Mouse (Mus musculus) embryonic facial prominence, embryonic 14.5 days (tissue): ENCODE measurements around the gene Rnasel. TPM values are rescaled to one million over a fixed set of nuclear protein-coding genes. Genes with fewer than 3 reads are reported as not detected.

ENCODE experiments used
- ATAC-seq: fragments of 200-750 bp; cut with Nextera tagmentation; 2 replicates; pipeline ENCODE4 v1.8.0; 2017; ENCODE audit warnings: low read depth, moderate number of reproducible peaks, moderate TSS enrichment
- DNase-seq: peaks from one replicate; pipeline ENCODE4 v3.0.0-alpha.2; 2015; ENCODE audit warnings: low spot score
- H3K27ac ChIP-seq: fragments of 300-500 bp; sonication (generic); replicated peaks from 2 replicates; pipeline ENCODE4 v1.5.1; 2014; ENCODE audit warnings: low read depth, mild to moderate bottlenecking, low read length, moderate library complexity
- H3K27me3 ChIP-seq: fragments of 300-500 bp; sonication (generic); replicated peaks from 2 replicates; pipeline ENCODE4 v1.6.1; 2014; ENCODE audit warnings: low read length; ENCODE audit not compliant: control insufficient read depth, insufficient read depth
- H3K36me3 ChIP-seq: fragments of 300-500 bp; sonication (generic); 2 replicates; pipeline ENCODE4 v1.6.1; 2014; ENCODE audit warnings: low read length, mixed read lengths; ENCODE audit not compliant: control insufficient read depth, insufficient read depth
- H3K4me1 ChIP-seq: fragments of 300-500 bp; sonication (generic); 2 replicates; pipeline ENCODE4 v1.6.1; 2014; ENCODE audit warnings: antibody characterized with exemption, low read length; ENCODE audit not compliant: control insufficient read depth, insufficient read depth
- H3K4me2 ChIP-seq: fragments of 300-500 bp; sonication (generic); 2 replicates; pipeline ENCODE4 v1.6.1; 2014; ENCODE audit warnings: low read depth, mild to moderate bottlenecking, low read length, moderate library complexity, mixed read lengths
- H3K4me3 ChIP-seq: fragments of 300-500 bp; sonication (generic); 2 replicates; pipeline ENCODE4 v1.5.1; 2014; ENCODE audit warnings: low read depth, mild to moderate bottlenecking, low read length
- H3K9ac ChIP-seq: fragments of 300-500 bp; sonication (generic); 2 replicates; pipeline ENCODE4 v1.6.1; 2014; ENCODE audit warnings: low read depth, mild to moderate bottlenecking, low read length, moderate library complexity, mixed read lengths
- H3K9me3 ChIP-seq: fragments of 300-500 bp; sonication (generic); 2 replicates; pipeline ENCODE4 v1.6.1; 2016; ENCODE audit warnings: low read length; ENCODE audit not compliant: control insufficient read depth
- WGBS: fragments of 180-500 bp; shearing (Covaris S2); extraction: QIAGEN DNeasy Blood & Tissue Kit; methylation state at CpG from one replicate; pipeline ENCODE4 v1.1.7; 2014; 5-methylcytosine and 5-hydroxymethylcytosine counted together
- polyA plus RNA-seq: library from polyadenylated mRNA; unstranded; fragments of >200 nt; fragmentation: Nextera tagmentation; extraction: Ambion mirVana; gene quantifications from 2 replicates; pipeline ENCODE4 v1.2.1, GENCODE M21; 2014

Rnasel gene
- polyA plus RNA-seq, 1 experiment from 2014 or later = 13.1 TPM

GRCm38 (mm10) chr1:153708626-153709025, 40.6 kb upstream of the Rnasel start:
- Histone ChIP-seq H3K9ac (no peak overlapping the region), H3K4me3 (no peak overlapping the region), H3K9me3 (no peaks in the 10 kb centered on the region), H3K27me3 (no peaks in the 10 kb centered on the region), H3K4me1 (peaks cover 14% of the 10 kb centered on the region), H3K4me2 (no peak overlapping the region), H3K27ac (no peak overlapping the region), H3K36me3 (no peaks in the 10 kb centered on the region)
- DNase-seq (no peak), ATAC-seq (no peak)
- 79% methylated on average over 5 of the region's 5 CpGs for WGBS

- WGBS = 48% methylated on average over 5 of the region's 5 CpGs
- Histone ChIP-seq H3K36me3 (no peaks in the 10 kb centered on the region), H3K4me2 (no peak overlapping the region), H3K27ac (no peak overlapping the region), H3K4me1 (peaks cover 6% of the 10 kb centered on the region; the same call in 1 of the 2 replicates), H3K9ac (no peak overlapping the region), H3K4me3 (no peak overlapping the region), H3K27me3 (no peaks in the 10 kb centered on the region), H3K9me3 (no peaks in the 10 kb centered on the region)
- ATAC-seq (no peak), DNase-seq (no peak)
Measured at GRCm38 (mm10) chr1:153709451-153709850, 39.8 kb upstream of the Rnasel start.

GRCm38 (mm10) chr1:153711544-153712262, 37.5 kb upstream of the Rnasel start:
- DNase-seq (peak; percentile 71), ATAC-seq (no peak; the same call in 1 of the 2 replicates)
- Histone ChIP-seq H3K4me1 (no peaks in the 10 kb centered on the region), H3K27me3 (no peaks in the 10 kb centered on the region), H3K9ac (no peak overlapping the region), H3K4me2 (no peak overlapping the region), H3K4me3 (no peak overlapping the region), H3K9me3 (no peaks in the 10 kb centered on the region), H3K27ac (peak overlapping the region; percentile 40), H3K36me3 (no peaks in the 10 kb centered on the region)
- 63% methylated on average over 3 of the region's 3 CpGs for WGBS

GRCm38 (mm10) chr1:153712633-153713032, 36.6 kb upstream of the Rnasel start:
- H3K4me2 ChIP-seq = no peak overlapping the region
- H3K9ac ChIP-seq = no peak overlapping the region
- no peak overlapping the region for H3K27ac ChIP-seq
- ATAC-seq = no peak
- no peak overlapping the region for H3K4me3 ChIP-seq
- DNase-seq = no peak
- no peaks in the 10 kb centered on the region for H3K4me1 ChIP-seq
- H3K36me3 ChIP-seq = no peaks in the 10 kb centered on the region
- no peaks in the 10 kb centered on the region for H3K9me3 ChIP-seq
- 91% methylated on average over 2 of the region's 2 CpGs for WGBS
- H3K27me3 ChIP-seq = no peaks in the 10 kb centered on the region

- Histone ChIP-seq H3K36me3 (no peaks in the 10 kb centered on the region), H3K4me3 (no peak overlapping the region), H3K9me3 (no peaks in the 10 kb centered on the region), H3K4me2 (no peak overlapping the region), H3K4me1 (no peaks in the 10 kb centered on the region), H3K27ac (no peak overlapping the region), H3K9ac (no peak overlapping the region), H3K27me3 (no peaks in the 10 kb centered on the region)
- 100% methylated on average over 1 of the region's 1 CpGs for WGBS
- no peak for DNase-seq
- no peak for ATAC-seq
Measured at GRCm38 (mm10) chr1:153717990-153718389, 31.2 kb upstream of the Rnasel start.

- DNase-seq (no peak), ATAC-seq (no peak)
- 81% methylated on average over 7 of the region's 7 CpGs for WGBS
- Histone ChIP-seq H3K4me2 (no peak overlapping the region), H3K36me3 (no peaks in the 10 kb centered on the region), H3K4me3 (no peak overlapping the region), H3K27ac (no peak overlapping the region), H3K27me3 (no peaks in the 10 kb centered on the region), H3K9ac (no peak overlapping the region), H3K4me1 (no peaks in the 10 kb centered on the region), H3K9me3 (no peaks in the 10 kb centered on the region)
Measured at GRCm38 (mm10) chr1:153720935-153721334, 28.3 kb upstream of the Rnasel start.

GRCm38 (mm10) chr1:153721565-153722310, 27.5 kb upstream of the Rnasel start:
- ATAC-seq = no peak
- no peaks in the 10 kb centered on the region for H3K36me3 ChIP-seq
- no peak overlapping the region for H3K9ac ChIP-seq
- H3K9me3 ChIP-seq = no peaks in the 10 kb centered on the region
- 79% methylated on average over 9 of the region's 9 CpGs for WGBS
- no peaks in the 10 kb centered on the region for H3K4me1 ChIP-seq
- no peak overlapping the region for H3K4me2 ChIP-seq
- H3K27ac ChIP-seq = no peak overlapping the region
- no peak for DNase-seq
- H3K4me3 ChIP-seq = no peak overlapping the region
- H3K27me3 ChIP-seq = no peaks in the 10 kb centered on the region

GRCm38 (mm10) chr1:153723426-153723825, 25.8 kb upstream of the Rnasel start:
- WGBS = 79% methylated on average over 9 of the region's 9 CpGs
- no peak for DNase-seq

More at GRCm38 (mm10) chr1:153723426-153723825, 25.8 kb upstream of the Rnasel start:
- Histone ChIP-seq H3K4me3 (no peak overlapping the region), H3K4me1 (no peaks in the 10 kb centered on the region), H3K4me2 (no peak overlapping the region), H3K36me3 (no peaks in the 10 kb centered on the region), H3K9ac (no peak overlapping the region), H3K27me3 (no peaks in the 10 kb centered on the region), H3K9me3 (no peaks in the 10 kb centered on the region), H3K27ac (no peak overlapping the region)
- no peak for ATAC-seq
